Mouse (Mus musculus): Measurements from ENCODE around the gene Suclg1.

Gene Suclg1

DNA sequence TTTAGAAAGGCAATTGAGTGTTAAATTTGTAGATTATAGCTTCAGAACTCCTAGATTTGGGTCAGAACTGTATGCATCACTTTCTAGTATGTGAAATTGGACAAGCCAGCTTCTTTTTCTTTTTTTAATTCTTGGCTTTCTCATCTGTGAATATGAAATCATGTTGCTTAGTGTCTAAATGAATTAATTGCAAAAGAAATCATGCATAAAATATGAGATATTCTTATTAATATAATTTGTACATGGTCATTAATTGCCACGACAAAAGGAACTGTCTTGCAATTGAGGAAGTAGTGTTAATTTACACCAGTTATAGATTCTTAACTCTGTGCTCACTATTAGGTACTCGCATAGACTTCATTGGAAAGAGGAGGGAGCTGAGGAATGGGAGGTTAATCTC, 74.1 kb downstream of the Suclg1 start:
- DNase-seq (ENCODE audit: low spot score in 2 of 2) = no peak
